Comparison of ENCODE assay signal across 21 mouse cellular contexts in the genomic region with DNA sequence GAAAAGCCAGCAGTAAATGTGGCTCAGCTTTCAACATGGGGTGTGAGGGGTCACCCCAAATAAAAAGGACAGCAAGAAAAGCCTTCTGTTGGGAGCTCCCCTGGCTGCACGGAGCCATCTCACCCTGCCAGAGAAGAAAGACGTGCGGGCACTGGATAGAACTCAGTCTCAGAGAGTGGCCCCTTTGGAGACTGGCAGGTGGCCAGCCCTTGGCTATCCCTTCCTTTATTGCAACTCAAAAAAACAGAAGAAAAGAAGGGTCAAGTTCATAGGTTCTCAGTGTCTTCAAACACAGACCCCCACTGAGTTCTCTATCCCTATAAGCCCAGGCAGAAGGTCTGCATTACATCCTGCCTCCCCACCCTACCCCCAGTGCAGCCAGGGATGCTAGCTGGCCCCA.
DNase-seq lines count a peak whose midpoint lies in the region; ATAC-seq lines count a peak whose summit lies in the region.
"Had no signal": no experiment of that assay in that cellular context is flagged by ENCODE, and none has a peak within 500 bp of the region (broad histone marks: within the 10 kb centered on the region; RNA-seq: fewer than 3 reads in every experiment).

No protein-coding gene starts in this region.

- peaks cover 3% of the 10 kb centered on the region; the same call in 1 of the 2 replicates for H3K4me1 ChIP-seq in hindbrain, embryonic 16.5 days (ENCODE audit: control insufficient read depth, insufficient read depth, low read depth, low read length)
- H3K4me1 ChIP-seq in hindbrain, embryonic 12.5 days = peaks cover 5% of the 10 kb centered on the region; the same call in 1 of the 2 replicates
- H3K4me1 ChIP-seq: forebrain, embryonic 12.5 days; kidney, embryonic 15.5 days had no signal

- DNase-seq in adrenal gland, postnatal 14 days = peak; percentile 24
- DNase-seq in adrenal gland, postnatal 4 days (ENCODE audit: low spot score in 2 of 2) = no peak
- DNase-seq in cerebellum, postnatal 14 days = peak; percentile 43 to 46
- no peak for DNase-seq in cerebellum, adult 11-12 months
- DNase-seq in thymus, postnatal 36 days = no peak
- DNase-seq: adrenal gland, postnatal 36 days; B cell, adult 2 months; cerebellum, adult 2 months; gastrocnemius, postnatal 36 days; heart, adult 11 months; heart, postnatal 36 days; kidney, adult 2 months had no signal

- H3K27ac ChIP-seq in hindbrain, embryonic 16.5 days (ENCODE audit: low read depth, low read length) = no peak overlapping the region
- H3K27ac ChIP-seq in hindbrain, embryonic 12.5 days = no peak overlapping the region
- H3K27ac ChIP-seq: embryonic facial prominence, embryonic 12.5 days; forebrain, embryonic 12.5 days; heart, embryonic 13.5 days; kidney, embryonic 15.5 days had no signal

- no peak overlapping the region for H3K9ac ChIP-seq in hindbrain, embryonic 16.5 days (ENCODE audit: low read depth, low read length)
- H3K9ac ChIP-seq in hindbrain, embryonic 12.5 days = no peak overlapping the region
- H3K9ac ChIP-seq: embryonic facial prominence, embryonic 12.5 days; forebrain, embryonic 12.5 days; heart, embryonic 13.5 days; kidney, embryonic 15.5 days had no signal

- H3K4me3 ChIP-seq in hindbrain, embryonic 16.5 days (ENCODE audit: low read length) = no peak overlapping the region
- H3K4me3 ChIP-seq in hindbrain, embryonic 12.5 days = no peak overlapping the region
- H3K4me3 ChIP-seq: embryonic facial prominence, embryonic 12.5 days; forebrain, embryonic 12.5 days; heart, embryonic 13.5 days; kidney, embryonic 15.5 days had no signal

- ATAC-seq in hindbrain, embryonic 16.5 days = peak; percentile 48; the same call in 1 of the 2 replicates
- ATAC-seq in hindbrain, embryonic 12.5 days (ENCODE audit: low FRiP score) = no peak
- ATAC-seq: CD4-positive, CD25-positive, alpha-beta regulatory T cell, adult 4 months; intestine, embryonic 16.5 days had no signal

- no peaks in the 10 kb centered on the region for H3K27me3 ChIP-seq in hindbrain, embryonic 16.5 days (replicated peaks; ENCODE audit: control insufficient read depth, insufficient read depth, low read length)
- no peaks in the 10 kb centered on the region for H3K27me3 ChIP-seq in hindbrain, embryonic 12.5 days
- H3K27me3 ChIP-seq: embryonic facial prominence, embryonic 12.5 days; forebrain, embryonic 12.5 days; heart, embryonic 13.5 days; kidney, embryonic 15.5 days had no signal

- H3K9me3 ChIP-seq in hindbrain, embryonic 16.5 days (ENCODE audit: control insufficient read depth, low read length) = no peaks in the 10 kb centered on the region
- no peaks in the 10 kb centered on the region for H3K9me3 ChIP-seq in hindbrain, embryonic 12.5 days (replicated peaks)
- H3K9me3 ChIP-seq: embryonic facial prominence, embryonic 12.5 days; forebrain, embryonic 12.5 days; heart, embryonic 13.5 days; kidney, embryonic 15.5 days had no signal

- no peak overlapping the region for H3K4me2 ChIP-seq in hindbrain, embryonic 16.5 days (ENCODE audit: low read length)
- no peak overlapping the region for H3K4me2 ChIP-seq in hindbrain, embryonic 12.5 days (replicated peaks)
- H3K4me2 ChIP-seq: embryonic facial prominence, embryonic 12.5 days; forebrain, embryonic 12.5 days; heart, embryonic 13.5 days; kidney, embryonic 15.5 days had no signal

- 59% methylated on average over 3 of the region's 3 CpGs for WGBS in hindbrain, embryonic 16.5 days
- 63% methylated on average over 3 of the region's 3 CpGs for WGBS in hindbrain, embryonic 12.5 days

- H3K36me3 ChIP-seq in hindbrain, embryonic 16.5 days (ENCODE audit: control insufficient read depth, insufficient read depth, low read length) = no peaks in the 10 kb centered on the region
- H3K36me3 ChIP-seq in hindbrain, embryonic 12.5 days = peaks cover 3% of the 10 kb centered on the region; the same call in 1 of the 2 replicates
- H3K36me3 ChIP-seq: embryonic facial prominence, embryonic 12.5 days; G1E; heart, embryonic 13.5 days; kidney, embryonic 15.5 days had no signal

Comparison
In these comparisons a context has a peak if more than half of its experiments do, and no peak if none do; other contexts are left out.
1. DNase-seq: peak in adrenal gland, postnatal 14 days (single experiment) and cerebellum, postnatal 14 days (2 of 2); none in adrenal gland, postnatal 4 days (0 of 2), cerebellum, adult 11-12 months (single experiment) and thymus, postnatal 36 days (0 of 2).